Mouse (Mus musculus) liver, postnatal 0 days (tissue): ENCODE results near the gene Derl3. TPM values are rescaled to one million over a fixed set of nuclear protein-coding genes. Genes with fewer than 3 reads are reported as not detected.

Experiments used
- ATAC-seq: fragments of 200-750 bp; cut with Nextera tagmentation; 2 replicates; pipeline ENCODE4 v1.8.0; 2017; ENCODE audit warnings: mild to moderate bottlenecking, moderate library complexity
- DNase-seq: peaks from one replicate; pipeline ENCODE4 v3.0.0-alpha.2; 2016
- H3K27ac ChIP-seq: fragments of 300-500 bp; sonication (generic); 2 replicates; pipeline ENCODE4 v1.5.1; 2014; ENCODE audit warnings: antibody characterized with exemption, moderate library complexity, mild to moderate bottlenecking, low read depth
- H3K27me3 ChIP-seq: fragments of 300-500 bp; sonication (generic); 2 replicates; pipeline ENCODE4 v1.6.1; 2014; ENCODE audit warnings: low read length, control low read depth, mixed read lengths; ENCODE audit not compliant: insufficient read depth
- H3K36me3 ChIP-seq: fragments of 300-500 bp; sonication (generic); replicated peaks from 2 replicates; pipeline ENCODE4 v1.6.1; 2014; ENCODE audit warnings: mild to moderate bottlenecking, control low read depth, low read length, moderate library complexity, mixed read lengths; ENCODE audit not compliant: insufficient read depth
- H3K4me1 ChIP-seq: fragments of 300-500 bp; sonication (generic); 2 replicates; pipeline ENCODE4 v1.6.1; 2014; ENCODE audit warnings: antibody characterized with exemption, mild to moderate bottlenecking, control low read depth; ENCODE audit not compliant: insufficient read depth
- H3K4me2 ChIP-seq: fragments of 300-500 bp; sonication (generic); 2 replicates; pipeline ENCODE4 v1.6.1; 2014; ENCODE audit warnings: low read depth, mild to moderate bottlenecking, low read length, moderate library complexity, mixed read lengths
- H3K4me3 ChIP-seq: fragments of 300-500 bp; sonication (generic); 2 replicates; pipeline ENCODE4 v1.5.1; 2014; ENCODE audit warnings: low read depth, low read length
- H3K9ac ChIP-seq: fragments of 300-500 bp; sonication (generic); replicated peaks from 2 replicates; pipeline ENCODE4 v1.6.1; 2014; ENCODE audit warnings: mild to moderate bottlenecking, moderate library complexity
- H3K9me3 ChIP-seq: fragments of 300-500 bp; sonication (generic); 2 replicates; pipeline ENCODE4 v1.6.1; 2016; ENCODE audit warnings: mild to moderate bottlenecking, control low read depth, low read length, mixed read lengths
- CTCF ChIP-seq: sonication (generic); IDR thresholded peaks from 2 replicates; pipeline ENCODE4 v1.5.1; 2016; ENCODE audit warnings: antibody characterized with exemption, low read depth
- EP300 ChIP-seq: IDR thresholded peaks from 2 replicates; pipeline ENCODE4 v1.6.1; 2016; ENCODE audit warnings: antibody characterized with exemption, low read depth, mild to moderate bottlenecking
- WGBS: fragments of 180-500 bp; shearing (Covaris S2); extraction: QIAGEN DNeasy Blood & Tissue Kit; methylation state at CpG from one replicate; pipeline ENCODE4 v1.1.7; 2014; ENCODE audit not compliant: insufficient replicate concordance; 5-methylcytosine and 5-hydroxymethylcytosine counted together
- polyA plus RNA-seq: library from polyadenylated mRNA; unstranded; fragments of >200 nt; fragmentation: Nextera tagmentation; extraction: Ambion mirVana; gene quantifications from 2 replicates; pipeline ENCODE4 v1.2.1, GENCODE M21; 2015

Gene Derl3
- polyA plus RNA-seq, 1 experiment from 2014 or later: 0.52 TPM

GRCm38 (mm10) chr10:75861587-75861986 is 31.6 kb upstream of the Derl3 start:
- TF ChIP-seq CTCF (no peak), EP300 (no peak)
- Histone ChIP-seq H3K9ac (no peak overlapping the region), H3K4me1 (peaks cover 30% of the 10 kb centered on the region), H3K4me2 (no peak overlapping the region), H3K27ac (no peak overlapping the region), H3K27me3 (no peaks in the 10 kb centered on the region), H3K4me3 (no peak overlapping the region), H3K9me3 (no peaks in the 10 kb centered on the region), H3K36me3 (peaks cover 14% of the 10 kb centered on the region)
- WGBS: 71% methylated on average over 5 of the region's 5 CpGs
- DNase-seq (no peak), ATAC-seq (no peak)

GRCm38 (mm10) chr10:75872025-75872914 is 20.9 kb upstream of the Derl3 start:
- no peaks in the 10 kb centered on the region for H3K9me3 ChIP-seq
- H3K4me3 ChIP-seq: peak overlapping the region; percentile 34
- 37% methylated on average over 10 of the region's 10 CpGs for WGBS
- no peaks in the 10 kb centered on the region for H3K36me3 ChIP-seq
- ATAC-seq (peak; percentile 15; the same call in 1 of the 2 replicates), DNase-seq (no peak)
- peak overlapping the region; percentile 67 for H3K4me2 ChIP-seq
- no peaks in the 10 kb centered on the region for H3K27me3 ChIP-seq
- H3K4me1 ChIP-seq: peaks cover 9% of the 10 kb centered on the region; the same call in 1 of the 2 replicates
- TF ChIP-seq EP300 (no peak), CTCF (no peak)
- peak overlapping the region; percentile 5; the same call in 1 of the 2 replicates for H3K27ac ChIP-seq
- peak overlapping the region; percentile 18 for H3K9ac ChIP-seq

- TF ChIP-seq EP300 (no peak), CTCF (no peak)
Measured at GRCm38 (mm10) chr10:75872915-75873542, 20.2 kb upstream of the Derl3 start.

GRCm38 (mm10) chr10:75873543-75874170 is 19.6 kb upstream of the Derl3 start:
- DNase-seq (no peak), ATAC-seq (no peak)
- no peaks in the 10 kb centered on the region for H3K27me3 ChIP-seq
- TF ChIP-seq EP300: no peak
- TF ChIP-seq CTCF: no peak
- H3K4me3 ChIP-seq: no peak overlapping the region
- no peaks in the 10 kb centered on the region for H3K9me3 ChIP-seq
- H3K27ac ChIP-seq: no peak overlapping the region
- peaks cover 9% of the 10 kb centered on the region; the same call in 1 of the 2 replicates for H3K4me1 ChIP-seq
- H3K4me2 ChIP-seq: peak overlapping the region; percentile 67
- H3K36me3 ChIP-seq: no peaks in the 10 kb centered on the region
- 59% methylated on average over 10 of the region's 10 CpGs for WGBS
- H3K9ac ChIP-seq: no peak overlapping the region

More at GRCm38 (mm10) chr10:75872915-75873542, 20.2 kb upstream of the Derl3 start:
- no peaks in the 10 kb centered on the region for H3K9me3 ChIP-seq
- ATAC-seq (peak; percentile 95), DNase-seq (peak; percentile 71)
- no peak overlapping the region for H3K27ac ChIP-seq
- H3K36me3 ChIP-seq: no peaks in the 10 kb centered on the region
- H3K9ac ChIP-seq: peak overlapping the region; percentile 18
- peak overlapping the region; percentile 67 for H3K4me2 ChIP-seq
- no peaks in the 10 kb centered on the region for H3K27me3 ChIP-seq
- H3K4me3 ChIP-seq: peak overlapping the region; percentile 34
- 5% methylated on average over 11 of the region's 11 CpGs for WGBS
- peaks cover 9% of the 10 kb centered on the region; the same call in 1 of the 2 replicates for H3K4me1 ChIP-seq

GRCm38 (mm10) chr10:75878836-75879235 is 14.4 kb upstream of the Derl3 start:
- H3K9me3 ChIP-seq: no peaks in the 10 kb centered on the region
- TF ChIP-seq EP300: no peak
- no peak for TF ChIP-seq CTCF
- no peak for DNase-seq
- H3K4me2 ChIP-seq: no peak overlapping the region
- H3K4me3 ChIP-seq: no peak overlapping the region
- H3K4me1 ChIP-seq: 0 out of 2 replicates have a peak, but pooled peaks cover 5% of the 10 kb centered on the region
- H3K27ac ChIP-seq: no peak overlapping the region
- no peak for ATAC-seq
- no peak overlapping the region for H3K9ac ChIP-seq
- 79% methylated on average over 3 of the region's 3 CpGs for WGBS
- H3K27me3 ChIP-seq: peaks cover 4% of the 10 kb centered on the region; the same call in 1 of the 2 replicates
- H3K36me3 ChIP-seq: no peaks in the 10 kb centered on the region
